Mouse (Mus musculus) forebrain, embryonic 13.5 days (tissue): Measurements from ENCODE around the gene Creg2. TPM values are rescaled to one million over a fixed set of nuclear protein-coding genes. Genes with fewer than 3 reads are reported as not detected.
A peak's percentile ranks its signal among the peaks of the same experiment; 100 is the strongest.

Source experiments
- ATAC-seq: fragments of 200-750 bp; cut with Nextera tagmentation; 2 replicates; pipeline ENCODE4 v1.8.0; 2017
- H3K27ac ChIP-seq: fragments of 300-500 bp; sonication (generic); 2 replicates; pipeline ENCODE4 v1.5.1; 2015; ENCODE audit warnings: inconsistent platforms, mild to moderate bottlenecking, moderate library complexity
- H3K27me3 ChIP-seq: fragments of 300-500 bp; sonication (generic); 2 replicates; pipeline ENCODE4 v1.6.1; 2015; ENCODE audit warnings: mild to moderate bottlenecking, inconsistent platforms
- H3K36me3 ChIP-seq: fragments of 300-500 bp; sonication (generic); 2 replicates; pipeline ENCODE4 v1.6.1; 2015; ENCODE audit warnings: mild to moderate bottlenecking, inconsistent platforms; ENCODE audit not compliant: poor library complexity, severe bottlenecking
- H3K4me1 ChIP-seq: fragments of 300-500 bp; sonication (generic); 2 replicates; pipeline ENCODE4 v1.6.1; 2015; ENCODE audit warnings: inconsistent platforms
- H3K4me2 ChIP-seq: fragments of 300-500 bp; sonication (generic); 2 replicates; pipeline ENCODE4 v1.6.1; 2015; ENCODE audit warnings: inconsistent platforms, mild to moderate bottlenecking, moderate library complexity
- H3K4me3 ChIP-seq: fragments of 300-500 bp; sonication (generic); 2 replicates; pipeline ENCODE4 v1.5.1; 2015; ENCODE audit warnings: mild to moderate bottlenecking, inconsistent platforms
- H3K9ac ChIP-seq: fragments of 300-500 bp; sonication (generic); 2 replicates; pipeline ENCODE4 v1.6.1; 2015; ENCODE audit warnings: mild to moderate bottlenecking, inconsistent platforms
- H3K9me3 ChIP-seq: fragments of 300-500 bp; sonication (generic); replicated peaks from 2 replicates; pipeline ENCODE4 v1.6.1; 2016; ENCODE audit warnings: inconsistent platforms
- WGBS: fragments of 180-500 bp; shearing (Covaris S2); methylation state at CpG from one replicate; pipeline ENCODE4 v1.1.7; 2015; 5-methylcytosine and 5-hydroxymethylcytosine counted together
- polyA plus RNA-seq: library from polyadenylated mRNA; unstranded; fragments of >200 nt; fragmentation: Nextera tagmentation; extraction: Ambion mirVana; gene quantifications from 2 replicates; pipeline ENCODE4 v1.2.1, GENCODE M21; 2015

The Creg2 gene
- polyA plus RNA-seq, 1 experiment from 2014 or later, result 0.56 TPM

DNA sequence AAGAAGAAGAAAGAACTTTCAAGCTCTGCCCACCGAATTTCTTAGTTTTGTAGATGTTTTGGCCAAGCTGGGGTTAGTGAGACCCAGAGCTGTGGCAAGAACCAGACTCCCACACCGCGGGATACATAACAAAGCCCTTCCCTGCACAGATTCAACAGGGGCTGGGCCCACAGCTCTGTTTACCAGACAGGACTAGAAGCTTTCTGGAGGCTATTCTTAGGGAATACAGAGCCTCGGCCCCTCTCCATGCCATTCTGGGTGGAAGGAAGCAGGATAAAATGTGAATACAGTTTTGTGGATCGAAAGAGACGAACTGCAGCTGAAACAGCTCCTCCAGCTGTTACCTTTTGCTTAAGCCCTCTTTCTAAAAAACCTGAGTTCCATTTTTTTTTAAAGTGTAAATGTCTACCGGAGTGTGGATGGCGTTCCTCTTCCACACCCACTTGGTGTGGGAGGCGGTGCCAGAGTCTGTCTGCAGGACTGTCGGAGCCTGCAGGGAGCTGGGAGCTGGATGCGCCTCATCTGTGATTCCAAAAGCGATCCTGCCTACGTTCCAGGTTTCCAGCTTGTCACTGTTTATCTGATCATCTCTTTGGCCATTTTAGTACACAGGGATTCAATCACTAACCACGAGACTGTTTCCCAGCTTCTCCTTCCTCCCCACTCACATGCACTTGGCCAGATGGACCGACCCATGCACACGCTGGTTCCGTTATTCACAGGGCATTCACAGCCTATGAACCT, 1.4 kb downstream of the Creg2 start:
- Histone ChIP-seq H3K36me3 (no peaks in the 10 kb centered on the region), H3K27ac (no peak overlapping the region), H3K27me3 (peaks cover 47% of the 10 kb centered on the region), H3K4me2 (peak overlapping the region; percentile 99), H3K9me3 (no peaks in the 10 kb centered on the region), H3K9ac (peak overlapping the region; percentile 68), H3K4me1 (peaks cover 32% of the 10 kb centered on the region), H3K4me3 (peak overlapping the region; percentile 58)
- 16% methylated on average over 17 of the region's 17 CpGs for WGBS
- no peak; the same call in 1 of the 2 replicates for ATAC-seq

DNA sequence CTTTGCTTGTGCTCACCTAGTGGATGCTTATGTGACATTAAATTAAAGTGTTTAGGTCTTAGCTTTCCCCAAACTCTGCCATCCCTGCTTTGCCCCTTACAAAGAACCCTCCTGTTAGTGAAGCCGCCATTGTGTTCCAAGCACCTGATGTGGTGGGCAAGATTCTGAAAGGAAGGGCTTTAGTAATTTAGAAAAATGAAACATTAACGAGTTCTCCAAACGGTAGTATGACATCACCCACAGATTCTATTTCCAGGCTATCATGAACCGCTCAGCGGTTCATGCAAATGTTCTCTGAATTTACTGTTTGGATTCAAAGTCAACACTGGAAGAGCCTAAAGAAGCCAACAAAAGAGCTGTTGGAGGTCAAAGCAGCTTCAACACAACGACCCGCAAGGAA, 2.7 kb downstream of the Creg2 start:
- WGBS, result 43% methylated on average over 7 of the region's 7 CpGs
- Histone ChIP-seq H3K9ac (no peak overlapping the region), H3K4me1 (peaks cover 32% of the 10 kb centered on the region), H3K9me3 (no peaks in the 10 kb centered on the region), H3K4me3 (no peak overlapping the region), H3K4me2 (no peak overlapping the region), H3K27ac (no peak overlapping the region), H3K36me3 (no peaks in the 10 kb centered on the region), H3K27me3 (peaks cover 47% of the 10 kb centered on the region)
- no peak for ATAC-seq

DNA sequence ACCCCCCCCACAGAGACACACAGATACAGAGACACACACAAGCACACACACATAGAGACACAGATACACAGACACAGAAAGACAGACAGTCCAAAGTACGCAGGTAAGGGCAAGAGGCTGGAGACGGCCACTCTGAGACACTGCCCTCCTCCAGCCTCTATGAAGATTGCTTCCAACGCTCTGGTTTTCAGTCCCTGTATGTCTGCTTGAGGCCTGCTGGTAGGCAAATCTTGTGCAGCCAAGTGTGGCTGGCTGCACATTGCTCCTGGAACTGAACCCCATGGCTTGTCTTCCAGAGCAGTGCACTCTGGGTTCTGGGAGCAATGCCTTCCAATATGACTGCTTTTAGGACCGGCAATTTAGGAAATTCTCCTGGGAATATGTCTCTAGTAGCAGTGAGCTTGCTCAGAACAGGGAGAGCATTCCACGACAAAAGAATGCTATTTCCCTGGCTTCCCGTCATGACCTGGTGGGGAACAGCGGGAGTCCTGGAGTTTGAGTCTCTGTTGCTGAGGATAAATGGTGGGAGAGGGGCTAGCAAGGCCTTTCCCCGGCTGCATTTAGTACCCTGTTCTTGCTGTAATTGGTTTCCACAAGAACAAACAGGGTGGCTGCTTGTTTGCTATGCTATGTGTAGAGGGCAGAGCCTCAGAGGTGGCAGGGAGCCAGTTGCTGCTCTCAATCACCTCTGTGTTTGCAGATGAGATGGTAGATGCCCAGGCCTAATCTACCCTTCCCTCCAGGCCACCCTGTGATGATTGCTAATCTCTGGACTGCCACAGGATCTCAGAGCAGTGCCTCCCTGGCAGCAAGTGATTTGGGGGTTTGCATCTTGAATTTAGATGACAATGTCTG, 5.1 kb downstream of the Creg2 start:
- Histone ChIP-seq H3K4me1 (peaks cover 31% of the 10 kb centered on the region), H3K27me3 (peaks cover 33% of the 10 kb centered on the region), H3K9me3 (no peaks in the 10 kb centered on the region), H3K4me2 (no peak overlapping the region), H3K4me3 (no peak overlapping the region), H3K36me3 (no peaks in the 10 kb centered on the region), H3K9ac (no peak overlapping the region; the same call in 1 of the 2 replicates), H3K27ac (peak overlapping the region; percentile 65)
- ATAC-seq, result peak; percentile 52; the same call in 1 of the 2 replicates
- WGBS, result 29% methylated on average over 8 of the region's 8 CpGs

DNA sequence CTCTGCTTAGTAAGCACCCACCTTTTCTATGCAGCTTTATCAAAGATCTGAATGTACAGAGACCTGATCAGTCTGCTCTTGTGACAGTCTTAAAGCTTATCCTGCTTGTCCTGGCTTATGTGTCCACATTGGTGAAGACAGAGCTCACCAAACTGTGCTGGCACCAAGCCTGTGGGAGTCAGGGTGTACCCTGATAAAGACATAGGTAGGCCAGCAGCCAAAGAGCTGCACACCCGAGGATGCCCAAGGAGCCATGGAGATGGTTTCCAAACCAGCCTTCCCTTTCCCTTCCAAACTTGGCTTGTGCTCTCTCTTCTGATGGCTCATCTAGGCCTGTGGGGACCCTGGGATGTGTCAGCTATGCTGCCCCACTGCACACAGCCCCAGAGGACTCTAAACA, 6.9 kb downstream of the Creg2 start:
- no peak for ATAC-seq
- Histone ChIP-seq H3K9me3 (no peaks in the 10 kb centered on the region), H3K9ac (no peak overlapping the region), H3K27ac (no peak overlapping the region), H3K4me1 (peaks cover 16% of the 10 kb centered on the region), H3K4me3 (no peak overlapping the region), H3K36me3 (no peaks in the 10 kb centered on the region), H3K4me2 (no peak overlapping the region), H3K27me3 (peaks cover 17% of the 10 kb centered on the region)
- WGBS, result 62% methylated on average over 1 of the region's 1 CpGs

DNA sequence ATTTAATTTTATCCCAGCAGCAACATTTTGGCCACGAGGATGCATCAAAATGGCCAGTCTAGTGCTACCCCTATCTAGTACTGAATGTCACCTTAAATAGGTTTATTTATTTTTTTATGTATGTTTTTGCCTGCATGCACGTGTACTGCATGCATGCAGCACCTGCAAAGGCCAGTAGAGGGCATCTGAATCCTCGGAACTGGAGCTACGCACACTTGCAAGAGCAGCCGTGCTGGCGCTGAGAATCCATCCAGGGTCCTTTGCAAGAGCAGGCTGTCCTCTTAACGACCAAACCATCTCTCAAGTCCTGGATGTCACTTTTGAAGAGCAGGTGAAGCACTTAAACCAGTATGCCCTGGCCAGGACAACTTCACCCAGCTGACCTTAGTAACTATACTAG, 9.6 kb downstream of the Creg2 start:
- Histone ChIP-seq H3K4me3 (no peak overlapping the region), H3K4me1 (peaks cover 14% of the 10 kb centered on the region), H3K9me3 (no peaks in the 10 kb centered on the region), H3K27me3 (no peaks in the 10 kb centered on the region), H3K4me2 (no peak overlapping the region), H3K27ac (no peak overlapping the region), H3K9ac (no peak overlapping the region), H3K36me3 (no peaks in the 10 kb centered on the region)
- WGBS, result 92% methylated on average over 7 of the region's 7 CpGs
- ATAC-seq, result no peak

DNA sequence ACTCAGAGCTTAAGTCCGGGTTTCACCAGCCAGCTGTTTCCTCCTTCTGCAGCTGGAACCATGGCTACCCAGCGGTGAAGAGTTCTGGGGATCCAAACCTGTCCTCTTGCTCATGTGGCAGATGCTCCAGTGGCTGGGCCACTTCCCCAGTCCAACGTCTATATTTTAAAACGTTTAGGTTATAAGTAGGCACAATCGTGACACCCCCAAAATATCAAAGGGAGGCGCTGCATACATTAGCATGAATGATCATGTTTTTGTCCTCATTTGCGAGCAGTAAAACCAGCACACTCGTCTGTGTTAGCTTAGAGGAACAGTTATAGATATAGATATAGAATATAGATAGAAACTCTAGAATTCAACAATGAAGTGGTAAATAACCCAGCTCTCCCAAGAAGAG, 14.1 kb downstream of the Creg2 start:
- ATAC-seq, result no peak
- Histone ChIP-seq H3K27ac (no peak overlapping the region), H3K4me2 (no peak overlapping the region), H3K9me3 (no peaks in the 10 kb centered on the region), H3K9ac (no peak overlapping the region), H3K4me1 (peaks cover 6% of the 10 kb centered on the region; the same call in 1 of the 2 replicates), H3K36me3 (no peaks in the 10 kb centered on the region), H3K27me3 (no peaks in the 10 kb centered on the region), H3K4me3 (no peak overlapping the region)
- 55% methylated on average over 8 of the region's 8 CpGs for WGBS

DNA sequence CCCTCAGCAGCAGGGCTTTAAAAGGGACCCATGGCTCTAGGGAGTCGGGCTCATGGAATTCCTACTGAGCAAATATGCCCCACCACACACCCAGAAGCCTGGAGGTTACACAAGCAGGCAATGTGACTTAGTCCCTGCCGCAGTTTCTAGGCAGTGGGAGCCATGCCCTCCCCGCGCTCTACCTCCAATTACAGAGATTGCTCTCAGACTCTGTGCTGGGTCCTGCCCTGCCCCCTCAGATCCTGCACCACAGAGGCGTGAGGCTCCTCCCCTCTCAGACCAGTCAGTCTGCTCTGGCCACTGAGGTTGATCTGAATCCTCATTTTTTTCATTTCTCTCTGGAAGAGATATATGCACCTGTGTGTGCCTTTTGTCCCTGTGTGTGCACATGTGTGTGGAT, 14.6 kb downstream of the Creg2 start:
- no peak for ATAC-seq
- peaks cover 6% of the 10 kb centered on the region; the same call in 1 of the 2 replicates for H3K4me1 ChIP-seq
- WGBS, result 2% methylated on average over 5 of the region's 5 CpGs
- H3K27me3 ChIP-seq, result no peaks in the 10 kb centered on the region
- no peak overlapping the region for H3K27ac ChIP-seq
- H3K4me2 ChIP-seq, result no peak overlapping the region
- H3K4me3 ChIP-seq, result no peak overlapping the region
- H3K36me3 ChIP-seq, result no peaks in the 10 kb centered on the region
- no peaks in the 10 kb centered on the region for H3K9me3 ChIP-seq
- H3K9ac ChIP-seq, result no peak overlapping the region

DNA sequence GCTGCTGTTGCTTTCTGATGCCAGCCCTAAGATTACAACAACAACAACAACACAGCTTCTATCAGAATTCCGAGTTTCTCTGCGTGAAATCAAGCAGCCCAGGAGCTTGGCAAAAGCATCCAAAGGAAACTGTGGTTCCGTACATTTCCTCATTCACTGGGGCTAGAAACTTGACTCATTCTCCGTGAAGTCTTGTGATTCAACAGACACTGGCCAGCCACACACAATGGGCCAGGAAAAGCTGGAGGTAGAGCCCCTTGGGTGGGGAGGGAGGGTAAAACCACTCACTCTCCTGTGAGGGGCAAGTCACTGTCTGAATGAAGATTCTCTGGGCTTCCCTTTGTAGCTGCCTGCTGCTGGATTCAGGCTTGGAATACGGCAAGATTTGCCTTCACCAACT, 15.1 kb downstream of the Creg2 start:
- H3K9me3 ChIP-seq, result no peaks in the 10 kb centered on the region
- H3K9ac ChIP-seq, result no peak overlapping the region
- 22% methylated on average over 5 of the region's 5 CpGs for WGBS
- no peak overlapping the region for H3K27ac ChIP-seq
- no peak overlapping the region for H3K4me3 ChIP-seq
- H3K27me3 ChIP-seq, result no peaks in the 10 kb centered on the region
- H3K4me2 ChIP-seq, result no peak overlapping the region
- H3K4me1 ChIP-seq, result peaks cover 6% of the 10 kb centered on the region; the same call in 1 of the 2 replicates
- H3K36me3 ChIP-seq, result no peaks in the 10 kb centered on the region
- no peak for ATAC-seq

DNA sequence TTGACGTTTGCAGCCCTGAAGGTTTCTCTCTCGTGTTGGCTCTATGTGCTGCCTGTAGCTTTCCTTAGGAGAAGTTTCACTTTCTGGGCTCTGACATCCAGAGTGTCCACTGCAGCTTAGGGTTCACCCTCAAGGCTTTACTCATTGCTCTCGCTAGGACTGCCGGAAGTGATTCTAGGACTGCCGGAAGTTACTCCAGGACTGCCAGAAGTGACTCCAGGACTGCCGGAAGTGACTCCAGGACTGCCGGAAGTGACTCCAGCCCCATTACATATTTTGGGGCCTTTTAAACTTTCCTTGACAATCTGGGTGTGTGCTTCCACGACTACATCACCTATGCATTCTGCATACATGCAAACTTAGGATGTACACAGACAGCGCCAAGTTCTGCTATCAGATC, 22.7 kb downstream of the Creg2 start:
- whole genome bisulfite sequencing, result 88% methylated on average over 9 of the region's 9 CpGs
- no peak overlapping the region for H3K27ac ChIP-seq
- no peaks in the 10 kb centered on the region for H3K9me3 ChIP-seq
- no peaks in the 10 kb centered on the region for H3K4me1 ChIP-seq
- no peak overlapping the region for H3K9ac ChIP-seq
- no peaks in the 10 kb centered on the region for H3K36me3 ChIP-seq
- ATAC-seq, result no peak
- H3K27me3 ChIP-seq, result no peaks in the 10 kb centered on the region
- H3K4me3 ChIP-seq, result no peak overlapping the region
- H3K4me2 ChIP-seq, result no peak overlapping the region

DNA sequence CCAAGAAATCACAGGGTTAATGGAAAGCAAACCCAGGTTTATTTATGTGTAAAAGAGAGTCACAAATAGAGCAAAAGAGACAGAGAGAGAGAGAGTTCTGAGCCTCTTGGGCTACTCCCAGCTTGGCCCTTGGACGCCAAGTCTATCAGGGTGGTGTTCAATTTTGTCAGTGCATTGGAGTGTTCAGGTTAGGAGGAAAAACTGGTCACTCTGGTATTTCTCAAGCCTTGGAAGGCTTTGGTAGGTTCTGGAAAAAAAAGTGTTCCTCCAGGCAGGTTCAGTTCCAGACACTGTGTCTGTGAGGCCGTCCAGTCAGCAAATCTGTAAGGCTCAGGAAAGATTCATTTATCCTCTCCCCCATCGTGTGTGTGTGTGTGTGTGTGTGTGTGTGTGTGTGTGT, 25.8 kb downstream of the Creg2 start:
- WGBS, result 69% methylated on average over 3 of the region's 3 CpGs
- Histone ChIP-seq H3K9ac (no peak overlapping the region), H3K4me3 (no peak overlapping the region), H3K27ac (no peak overlapping the region), H3K4me1 (no peaks in the 10 kb centered on the region), H3K9me3 (no peaks in the 10 kb centered on the region), H3K27me3 (no peaks in the 10 kb centered on the region), H3K4me2 (no peak overlapping the region), H3K36me3 (no peaks in the 10 kb centered on the region)
- ATAC-seq, result no peak

DNA sequence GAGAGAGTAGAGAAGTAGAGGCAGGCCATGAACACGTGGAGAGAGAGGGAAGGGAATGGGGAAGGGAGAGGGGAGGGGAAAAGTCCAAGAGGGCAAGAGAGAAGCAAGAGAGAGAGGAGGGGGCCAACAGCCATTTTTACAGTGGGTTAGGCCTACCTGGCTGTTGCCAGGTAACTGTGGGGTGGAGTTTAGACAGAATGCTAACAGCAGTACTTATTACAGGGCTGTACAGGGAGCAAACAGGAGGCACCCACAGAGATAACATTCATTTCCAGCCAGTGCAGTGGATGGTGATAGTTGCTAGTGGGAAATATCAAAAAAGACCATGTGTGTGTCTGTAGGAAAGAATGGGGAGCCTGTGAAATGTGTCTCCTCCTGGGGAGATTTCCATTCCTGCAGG, 27.5 kb downstream of the Creg2 start:
- H3K27me3 ChIP-seq, result no peaks in the 10 kb centered on the region
- H3K27ac ChIP-seq, result no peak overlapping the region
- no peak overlapping the region for H3K4me3 ChIP-seq
- no peaks in the 10 kb centered on the region for H3K4me1 ChIP-seq
- no peak overlapping the region for H3K9ac ChIP-seq
- no peak for ATAC-seq
- no peak overlapping the region for H3K4me2 ChIP-seq
- WGBS, result 36% methylated on average over 1 of the region's 1 CpGs
- no peaks in the 10 kb centered on the region for H3K9me3 ChIP-seq
- no peaks in the 10 kb centered on the region for H3K36me3 ChIP-seq

DNA sequence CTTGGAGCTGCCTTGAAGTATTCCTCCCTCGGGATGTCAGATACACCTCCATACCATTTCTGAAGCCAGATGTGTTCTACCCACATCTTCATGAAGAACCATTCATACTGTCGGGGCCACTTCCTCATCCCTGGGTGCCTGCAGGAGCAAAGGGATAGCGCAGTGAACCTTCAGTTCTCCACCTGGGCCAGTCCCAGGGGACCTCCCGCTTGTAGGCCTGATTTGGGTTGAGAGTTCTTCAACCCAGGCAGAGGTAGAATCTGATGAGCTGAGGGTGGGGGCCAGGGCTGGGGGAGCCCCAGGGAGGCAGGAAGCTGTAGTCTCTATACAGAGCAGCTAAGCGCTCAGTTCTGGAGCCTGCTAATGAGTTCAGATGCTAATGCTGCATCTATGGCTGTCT, 28.2 kb downstream of the Creg2 start:
- no peak overlapping the region for H3K4me2 ChIP-seq
- no peaks in the 10 kb centered on the region for H3K36me3 ChIP-seq
- 93% methylated on average over 5 of the region's 5 CpGs for WGBS

More for the DNA sequence above, 28.2 kb downstream of the Creg2 start:
- no peaks in the 10 kb centered on the region for H3K9me3 ChIP-seq
- no peak overlapping the region for H3K4me3 ChIP-seq
- no peaks in the 10 kb centered on the region for H3K4me1 ChIP-seq
- H3K27ac ChIP-seq, result no peak overlapping the region
- ATAC-seq, result no peak
- H3K27me3 ChIP-seq, result no peaks in the 10 kb centered on the region
- H3K9ac ChIP-seq, result no peak overlapping the region
